18 mouse cellular contexts compared by ENCODE assay signal in genomic region chr10:4919046-4919445, GRCm38 (mm10).
DNase-seq lines count a peak whose midpoint lies in the region; ATAC-seq lines count a peak whose summit lies in the region.
"Had no signal": no experiment of that assay in that cellular context is flagged by ENCODE, and none has a peak within 500 bp of the region (broad histone marks: within the 10 kb centered on the region; RNA-seq: fewer than 3 reads in every experiment).

No protein-coding gene starts in this region.

- H3K27me3 ChIP-seq in kidney, embryonic 15.5 days = no peaks in the 10 kb centered on the region
- no peaks in the 10 kb centered on the region for H3K27me3 ChIP-seq in neural tube, embryonic 15.5 days (replicated peaks)
- H3K27me3 ChIP-seq in hindbrain, embryonic 10.5 days (ENCODE audit: insufficient read depth, poor library complexity, severe bottlenecking) = no peaks in the 10 kb centered on the region
- H3K27me3 ChIP-seq: embryonic facial prominence, embryonic 12.5 days; forebrain, embryonic 13.5 days; forebrain, embryonic 15.5 days had no signal

- no peaks in the 10 kb centered on the region for H3K9me3 ChIP-seq in kidney, embryonic 15.5 days (replicated peaks)
- H3K9me3 ChIP-seq in neural tube, embryonic 15.5 days (replicated peaks) = no peaks in the 10 kb centered on the region
- no peaks in the 10 kb centered on the region for H3K9me3 ChIP-seq in hindbrain, embryonic 10.5 days
- H3K9me3 ChIP-seq: embryonic facial prominence, embryonic 10.5 days; embryonic facial prominence, embryonic 12.5 days; forebrain, embryonic 13.5 days; forebrain, embryonic 15.5 days had no signal

- no peaks in the 10 kb centered on the region for H3K4me1 ChIP-seq in kidney, embryonic 15.5 days
- no peaks in the 10 kb centered on the region for H3K4me1 ChIP-seq in neural tube, embryonic 15.5 days
- no peaks in the 10 kb centered on the region for H3K4me1 ChIP-seq in hindbrain, embryonic 10.5 days (replicated peaks)
- H3K4me1 ChIP-seq: embryonic facial prominence, embryonic 10.5 days; embryonic facial prominence, embryonic 12.5 days; forebrain, embryonic 13.5 days; forebrain, embryonic 15.5 days had no signal

- no peak overlapping the region for H3K9ac ChIP-seq in kidney, embryonic 15.5 days
- H3K9ac ChIP-seq in neural tube, embryonic 15.5 days (replicated peaks) = no peak overlapping the region
- H3K9ac ChIP-seq: embryonic facial prominence, embryonic 12.5 days; forebrain, embryonic 13.5 days; forebrain, embryonic 15.5 days; forebrain, postnatal 0 days had no signal

- H3K4me2 ChIP-seq in kidney, embryonic 15.5 days = no peak overlapping the region
- no peak overlapping the region for H3K4me2 ChIP-seq in neural tube, embryonic 15.5 days
- H3K4me2 ChIP-seq: embryonic facial prominence, embryonic 12.5 days; forebrain, embryonic 13.5 days; forebrain, embryonic 15.5 days had no signal

- no peaks in the 10 kb centered on the region for H3K36me3 ChIP-seq in kidney, embryonic 15.5 days
- no peaks in the 10 kb centered on the region for H3K36me3 ChIP-seq in neural tube, embryonic 15.5 days
- H3K36me3 ChIP-seq in hindbrain, embryonic 10.5 days = no peaks in the 10 kb centered on the region
- H3K36me3 ChIP-seq: embryonic facial prominence, embryonic 10.5 days; embryonic facial prominence, embryonic 12.5 days; forebrain, embryonic 15.5 days had no signal

- H3K27ac ChIP-seq in kidney, embryonic 15.5 days = no peak overlapping the region
- no peak overlapping the region for H3K27ac ChIP-seq in neural tube, embryonic 15.5 days (replicated peaks)
- no peak overlapping the region for H3K27ac ChIP-seq in hindbrain, embryonic 10.5 days
- H3K27ac ChIP-seq: embryonic facial prominence, embryonic 10.5 days; embryonic facial prominence, embryonic 12.5 days; forebrain, embryonic 13.5 days; forebrain, embryonic 15.5 days had no signal

- 86% methylated on average over 4 of the region's 4 CpGs for WGBS in kidney, embryonic 15.5 days
- 89% methylated on average over 4 of the region's 4 CpGs for whole genome bisulfite sequencing in neural tube, embryonic 15.5 days
- WGBS in hindbrain, embryonic 10.5 days = 92% methylated on average over 4 of the region's 4 CpGs

- no peak for ATAC-seq in kidney, embryonic 15.5 days (replicated peaks; ENCODE audit: low FRiP score)
- ATAC-seq in neural tube, embryonic 15.5 days (ENCODE audit: low FRiP score) = no peak
- ATAC-seq: forebrain, embryonic 13.5 days; forebrain, embryonic 15.5 days; forebrain, postnatal 0 days had no signal

- peak; percentile 61 for DNase-seq in adrenal gland, adult 2 months
- no peak for DNase-seq in adrenal gland, postnatal 4 days (ENCODE audit: low spot score in 2 of 2)
- peak; percentile 12 for DNase-seq in kidney, adult 9 months
- peak; percentile 22 for DNase-seq in adrenal gland, postnatal 14 days
- peak; percentile 4 for DNase-seq in adrenal gland, postnatal 25 days
- no peak for DNase-seq in hindbrain, embryonic 10.5 days (ENCODE audit: low spot score)
- DNase-seq: cerebellum, adult 11-12 months; cerebellum, adult 2 months; cerebellum, adult 9-10 months; cerebellum, postnatal 10 days; cerebellum, postnatal 25 days; forebrain, postnatal 0 days had no signal

- no peak overlapping the region for H3K4me3 ChIP-seq in kidney, embryonic 15.5 days (replicated peaks)
- H3K4me3 ChIP-seq in neural tube, embryonic 15.5 days (replicated peaks) = no peak overlapping the region
- no peak overlapping the region for H3K4me3 ChIP-seq in hindbrain, embryonic 10.5 days
- H3K4me3 ChIP-seq: embryonic facial prominence, embryonic 10.5 days; embryonic facial prominence, embryonic 12.5 days; forebrain, embryonic 13.5 days; forebrain, embryonic 15.5 days had no signal

Comparison
In these comparisons a context has a peak if more than half of its experiments do, and no peak if none do; other contexts are left out.
1. DNase-seq: peak in adrenal gland, adult 2 months (single experiment), kidney, adult 9 months (single experiment), adrenal gland, postnatal 14 days (single experiment) and adrenal gland, postnatal 25 days (single experiment); none in adrenal gland, postnatal 4 days (0 of 2) and hindbrain, embryonic 10.5 days (single experiment).